Mouse (Mus musculus) megakaryocyte-erythroid progenitor cell, adult 5 weeks (primary cell): ENCODE results near the gene Gpatch4. TPM values are rescaled to one million over a fixed set of nuclear protein-coding genes. Genes with fewer than 3 reads are reported as not detected.

Source experiments
- polyA plus RNA-seq: library from polyadenylated mRNA; stranded (reverse); fragments of >175 nt; gene quantifications from 2 replicates; pipeline ENCODE4 v1.2.3, GENCODE M21; 2012

Gene Gpatch4
- polyA plus RNA-seq, result 30.3 and 52.8 TPM in 2 replicates

GRCm38 (mm10) chr3:88042661-88043421 lies at the start of gene Gpatch4:
Gene Gpatch4 (plus strand): TSS chr3:88043108.

GRCm38 (mm10) chr3:88000181-88000580 lies 42.7 kb upstream of the Gpatch4 start, which contains the start of gene Bcan:
Gene Bcan (minus strand): TSS chr3:88000230.

DNA sequence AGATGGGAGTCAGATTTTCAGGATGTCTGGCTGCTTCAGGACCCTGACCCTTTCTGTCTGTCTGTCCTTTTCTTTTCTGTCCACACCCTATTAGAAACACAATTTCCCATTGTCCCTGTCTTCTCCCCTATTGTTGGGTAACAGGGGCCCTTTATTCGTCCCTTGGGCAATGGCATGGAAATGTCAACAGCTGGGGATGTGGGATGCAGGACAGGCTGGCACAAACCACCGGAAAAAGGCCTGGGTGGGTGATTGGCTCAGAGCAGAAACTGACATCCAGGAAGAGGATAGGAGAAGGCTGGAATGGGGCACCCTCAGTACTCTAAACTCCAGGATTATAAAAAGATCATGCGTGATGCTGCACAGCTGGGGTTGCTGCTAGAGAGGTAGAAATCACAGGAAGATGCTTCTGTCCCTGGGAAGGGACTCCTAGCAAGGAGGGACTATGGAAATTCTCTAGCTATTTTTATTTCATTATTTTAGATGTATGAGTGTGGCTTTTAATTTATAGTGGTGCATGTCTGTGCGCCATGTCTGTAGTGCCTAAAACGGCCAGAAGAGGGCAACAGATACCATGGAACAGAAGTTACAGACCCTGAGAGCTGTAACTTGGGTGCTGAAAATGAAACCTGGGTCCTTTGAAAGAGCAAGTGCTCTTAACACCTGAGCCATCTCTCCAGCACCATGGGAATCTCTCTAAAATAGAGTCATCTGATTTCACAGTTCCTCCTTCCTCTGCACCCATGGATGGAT lies 15.3 kb upstream of the Gpatch4 start, which contains the start of gene Hapln2:
TSS of gene Hapln2 (minus strand) at position 150 of the 753 bp plus-strand sequence.

GRCm38 (mm10) chr3:88057902-88058696 lies 15.2 kb downstream of the Gpatch4 start, which contains the start of gene Naxe:
Gene Naxe (minus strand): TSS chr3:88058495.

GRCm38 (mm10) chr3:88078204-88078603 lies 35.3 kb downstream of the Gpatch4 start, which contains the start of gene Ttc24:
Gene Ttc24 (minus strand): TSS chr3:88078304.

DNA sequence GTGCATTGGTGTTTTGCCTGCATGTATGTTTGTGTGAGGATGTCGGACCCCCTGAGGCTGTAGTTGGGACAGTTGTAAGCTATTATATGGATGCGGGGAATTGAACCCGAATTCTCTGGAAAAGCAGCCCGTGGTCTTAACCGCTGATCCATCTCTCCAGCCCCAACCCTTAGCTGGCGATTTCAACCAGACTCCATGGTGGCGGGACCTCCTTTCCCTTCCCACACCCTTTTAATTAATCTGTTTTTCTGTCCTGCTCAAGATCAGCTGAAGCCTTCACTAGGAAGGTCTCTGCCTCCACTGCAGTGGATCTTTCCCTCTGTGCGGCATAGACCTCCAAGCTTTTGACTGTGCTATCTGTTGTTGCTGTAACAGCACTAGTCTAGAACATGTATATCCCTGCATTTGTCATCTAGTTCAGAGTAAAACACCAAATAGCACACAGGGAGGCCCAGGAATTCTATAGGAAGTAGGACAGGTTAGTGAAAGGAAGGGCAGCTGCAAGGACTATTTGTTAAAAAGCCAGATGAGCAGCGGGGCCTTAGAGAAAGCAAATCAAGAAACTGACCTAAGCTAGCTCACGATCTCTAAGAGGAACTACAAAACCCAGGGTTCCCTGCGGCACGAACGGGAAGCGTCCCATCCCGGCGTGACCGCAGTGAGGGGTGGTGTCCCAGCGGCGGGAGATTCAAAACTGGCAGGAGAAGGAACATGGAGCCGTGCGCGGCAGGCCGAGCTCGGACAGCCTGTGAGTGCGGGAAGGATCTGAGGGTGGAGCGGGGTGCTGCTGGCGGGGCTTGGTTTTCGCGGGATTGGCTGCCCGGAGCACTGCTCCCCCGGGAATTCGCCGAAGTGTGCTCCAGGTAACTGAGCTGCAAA lies 38.7 kb downstream of the Gpatch4 start, which contains the start of gene Iqgap3:
TSS of gene Iqgap3 (plus strand) at position 627 of the 879 bp plus-strand sequence.

Other genes starting within 250 kb of the Gpatch4 start
- gene Ntrk1, start 247.9 kb upstream of the Gpatch4 start, polyA plus RNA-seq, result not detected in 2 replicates
- gene Insrr, start 246.2 kb upstream of the Gpatch4 start, polyA plus RNA-seq, result 0.03 and 0.28 TPM in 2 replicates
- 49.7 and 77.3 TPM in 2 replicates for gene Pear1, start 218.8 kb upstream of the Gpatch4 start, polyA plus RNA-seq
- 2.7 and 4.9 TPM in 2 replicates for gene Sh2d2a, start 196.4 kb upstream of the Gpatch4 start, polyA plus RNA-seq
- gene Prcc, start 157.5 kb upstream of the Gpatch4 start, polyA plus RNA-seq, result 82.0 and 91.6 TPM in 2 replicates
- 990 and 1,680 TPM in 2 replicates for gene Hdgf, start 136.8 kb upstream of the Gpatch4 start, polyA plus RNA-seq
- gene Mrpl24, start 123.6 kb upstream of the Gpatch4 start, polyA plus RNA-seq, result 15.6 and 19.0 TPM in 2 replicates
- gene Isg20l2, start 112.8 kb upstream of the Gpatch4 start, polyA plus RNA-seq, result 12.1 TPM in 2 replicates
- 22.8 and 28.5 TPM in 2 replicates for gene Rrnad1, start 112.4 kb upstream of the Gpatch4 start, polyA plus RNA-seq
- 0.45 TPM in 1 of 2 replicates, not detected in the other for gene Crabp2, start 94.4 kb upstream of the Gpatch4 start, polyA plus RNA-seq
- 0.15 and 0.16 TPM in 2 replicates for gene Nes, start 72.0 kb upstream of the Gpatch4 start, polyA plus RNA-seq
- not detected in 2 replicates for gene Bcan, start 42.9 kb upstream of the Gpatch4 start, polyA plus RNA-seq
- not detected in 2 replicates for gene Hapln2, start 15.5 kb upstream of the Gpatch4 start, polyA plus RNA-seq
- gene Naxe, start 15.4 kb downstream of the Gpatch4 start, polyA plus RNA-seq, result 74.1 and 77.0 TPM in 2 replicates
- gene Ttc24, start 35.2 kb downstream of the Gpatch4 start, polyA plus RNA-seq, result not detected in 2 replicates
- gene Iqgap3, start 38.9 kb downstream of the Gpatch4 start, polyA plus RNA-seq, result 11.2 and 11.5 TPM in 2 replicates
- 225 and 227 TPM in 2 replicates for gene Mef2d, start 99.3 kb downstream of the Gpatch4 start, polyA plus RNA-seq
- gene Rhbg, start 211.6 kb downstream of the Gpatch4 start, polyA plus RNA-seq, result 0.12 TPM in 1 of 2 replicates, not detected in the other
- not detected in 2 replicates for gene Gm38392, start 244.1 kb downstream of the Gpatch4 start, polyA plus RNA-seq